Mouse (Mus musculus): ENCODE results near the gene Spaca7. TPM values are rescaled to one million over a fixed set of nuclear protein-coding genes. Genes with fewer than 3 reads are reported as not detected.

Spaca7 gene
- not detected in 2 replicates for polyA plus RNA-seq (2014; fragmentation: Nextera tagmentation; extraction: Ambion mirVana)

DNA sequence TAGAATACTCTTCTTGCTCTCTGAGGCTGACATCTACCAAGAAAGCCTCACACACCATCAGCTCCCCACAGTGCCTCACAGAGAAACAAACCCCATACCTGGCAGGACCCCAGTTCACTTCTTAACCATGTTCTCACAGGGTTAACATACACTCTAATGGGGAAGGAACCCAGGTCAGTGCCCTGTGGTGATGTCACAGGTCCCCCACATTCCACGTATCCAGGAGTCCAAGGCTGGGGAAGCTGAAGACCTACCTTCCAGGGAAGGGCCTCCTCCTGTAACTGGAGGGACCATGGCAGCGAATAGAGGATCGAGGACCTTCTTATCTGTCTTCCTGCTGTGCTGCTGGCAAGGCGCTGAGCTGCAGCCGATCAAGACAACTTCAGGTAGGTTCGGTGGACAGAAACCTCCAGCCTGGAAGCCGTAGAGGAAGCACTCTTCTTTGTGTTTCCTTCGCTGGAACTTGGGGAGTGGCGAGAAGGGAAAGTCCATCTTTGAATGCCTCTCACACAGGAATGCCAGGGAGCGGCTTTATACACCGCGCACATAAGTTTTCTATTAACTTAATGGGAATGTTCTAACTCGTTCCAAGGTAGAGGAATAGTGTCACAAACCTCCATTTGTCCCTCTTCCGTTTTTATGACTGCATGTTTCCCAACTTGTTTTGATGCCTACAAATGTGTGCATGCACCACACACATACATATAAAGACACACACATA is at the start of gene Spaca7:
Gene Spaca7, plus strand, starts transcription at position 216 of the 721 bp plus-strand sequence.
- 83% methylated on average over 14 of the region's 14 CpGs for WGBS
- H3K4me1 ChIP-seq (ENCODE audit: control insufficient read depth, insufficient read depth, low read length), result no peaks in the 10 kb centered on the region
- no peaks in the 10 kb centered on the region for H3K9me3 ChIP-seq (ENCODE audit: control insufficient read depth, low read length)
- ATAC-seq (ENCODE audit: low read depth), result no peak
- H3K9ac ChIP-seq (replicated peaks; ENCODE audit: low read depth, low read length), result no peak within 1 kb of the TSS
- H3K36me3 ChIP-seq (ENCODE audit: control insufficient read depth, insufficient read depth, low read length), result no peaks in the 10 kb centered on the region
- no peak within 1 kb of the TSS for H3K4me3 ChIP-seq (ENCODE audit: low read depth, low read length)
- H3K4me2 ChIP-seq (ENCODE audit: low read depth, low read length), result no peak within 1 kb of the TSS
- no peak within 1 kb of the TSS for H3K27ac ChIP-seq (ENCODE audit: low read depth, low read length)
- H3K27me3 ChIP-seq (ENCODE audit: control insufficient read depth, insufficient read depth, low read length), result no peaks in the 10 kb centered on the region; the same call in 1 of the 2 replicates

DNA sequence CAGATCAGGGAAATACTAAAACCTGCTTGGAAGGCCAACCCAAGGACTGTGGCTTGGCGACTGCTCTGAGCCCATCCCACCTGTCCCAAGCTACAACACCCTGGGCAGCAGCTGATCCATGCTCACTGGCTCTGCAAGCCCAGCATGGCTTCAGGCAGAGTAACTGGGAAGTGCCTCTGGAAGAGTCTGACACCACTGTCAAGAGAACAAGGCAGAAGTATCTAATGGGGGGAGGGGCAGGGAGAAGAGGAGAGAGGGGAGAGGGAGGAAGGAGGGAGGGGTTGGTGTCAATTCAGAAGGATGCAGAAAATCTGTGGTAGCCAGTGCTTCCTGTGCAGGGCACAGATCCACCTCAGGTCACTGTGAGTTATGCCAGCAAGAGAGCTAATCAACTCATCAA is 48.5 kb upstream of the Spaca7 start:
- Histone ChIP-seq H3K4me2 (ENCODE audit: low read depth, low read length) (no peak overlapping the region), H3K9me3 (ENCODE audit: control insufficient read depth, low read length) (no peaks in the 10 kb centered on the region), H3K27ac (ENCODE audit: low read depth, low read length) (no peak overlapping the region), H3K27me3 (ENCODE audit: control insufficient read depth, insufficient read depth, low read length) (no peaks in the 10 kb centered on the region), H3K9ac (replicated peaks; ENCODE audit: low read depth, low read length) (no peak overlapping the region), H3K4me1 (ENCODE audit: control insufficient read depth, insufficient read depth, low read length) (no peaks in the 10 kb centered on the region), H3K36me3 (ENCODE audit: control insufficient read depth, insufficient read depth, low read length) (no peaks in the 10 kb centered on the region), H3K4me3 (ENCODE audit: low read depth, low read length) (no peak overlapping the region)
- WGBS, result 19% methylated on average over 1 of the region's 1 CpGs
- no peak for ATAC-seq (ENCODE audit: low read depth)

DNA sequence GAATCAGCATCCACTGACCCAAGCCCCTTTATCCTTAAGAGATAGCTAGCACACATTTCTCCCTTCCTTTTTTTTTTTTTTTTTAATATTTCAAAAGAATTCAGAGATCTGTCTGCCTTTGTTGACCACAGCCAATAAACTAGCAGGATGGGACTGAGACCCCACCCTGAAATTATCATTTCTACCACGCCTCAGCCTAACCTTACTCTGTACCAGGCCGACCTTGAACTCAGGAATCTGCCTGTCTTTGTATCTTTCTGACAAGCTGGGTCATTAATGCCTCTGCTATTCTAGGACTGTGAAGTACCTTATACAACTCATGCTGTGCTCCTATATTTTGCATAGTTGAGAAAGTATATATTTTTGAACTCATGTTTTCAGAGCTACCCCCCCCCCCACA is 44.2 kb upstream of the Spaca7 start:
- 90% methylated on average over 2 of the region's 2 CpGs for WGBS
- no peaks in the 10 kb centered on the region for H3K9me3 ChIP-seq (ENCODE audit: control insufficient read depth, low read length)
- H3K36me3 ChIP-seq (ENCODE audit: control insufficient read depth, insufficient read depth, low read length), result no peaks in the 10 kb centered on the region
- H3K4me3 ChIP-seq (ENCODE audit: low read depth, low read length), result no peak overlapping the region
- no peak for ATAC-seq (ENCODE audit: low read depth)
- no peak overlapping the region for H3K9ac ChIP-seq (replicated peaks; ENCODE audit: low read depth, low read length)
- no peaks in the 10 kb centered on the region for H3K4me1 ChIP-seq (ENCODE audit: control insufficient read depth, insufficient read depth, low read length)
- no peak overlapping the region for H3K27ac ChIP-seq (ENCODE audit: low read depth, low read length)
- no peak overlapping the region for H3K4me2 ChIP-seq (ENCODE audit: low read depth, low read length)
- H3K27me3 ChIP-seq (ENCODE audit: control insufficient read depth, insufficient read depth, low read length), result no peaks in the 10 kb centered on the region

DNA sequence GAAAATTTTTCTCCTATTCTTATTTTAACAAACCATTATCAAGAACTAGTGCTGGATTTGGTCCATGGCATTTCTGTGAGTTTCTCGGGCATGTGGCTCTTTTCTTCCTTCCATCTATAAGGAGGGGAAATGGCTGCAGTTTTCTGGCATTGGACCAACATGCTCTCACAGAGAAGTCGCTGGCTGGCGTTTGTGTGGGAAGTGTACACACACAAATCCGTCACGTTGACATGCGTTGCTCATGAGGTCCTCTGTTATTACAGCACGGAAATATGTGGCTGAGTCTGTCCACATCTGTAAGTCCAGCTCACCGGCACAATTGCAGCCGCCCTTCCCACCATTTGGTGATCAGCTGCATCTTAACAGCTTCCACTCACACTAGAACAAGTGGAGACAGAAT is 37.2 kb upstream of the Spaca7 start:
- Histone ChIP-seq H3K9me3 (ENCODE audit: control insufficient read depth, low read length) (no peaks in the 10 kb centered on the region), H3K27ac (ENCODE audit: low read depth, low read length) (no peak overlapping the region), H3K4me3 (ENCODE audit: low read depth, low read length) (no peak overlapping the region), H3K27me3 (ENCODE audit: control insufficient read depth, insufficient read depth, low read length) (no peaks in the 10 kb centered on the region), H3K36me3 (ENCODE audit: control insufficient read depth, insufficient read depth, low read length) (no peaks in the 10 kb centered on the region), H3K4me2 (ENCODE audit: low read depth, low read length) (no peak overlapping the region), H3K9ac (replicated peaks; ENCODE audit: low read depth, low read length) (no peak overlapping the region), H3K4me1 (ENCODE audit: control insufficient read depth, insufficient read depth, low read length) (no peaks in the 10 kb centered on the region)
- 63% methylated on average over 9 of the region's 9 CpGs for WGBS
- ATAC-seq (ENCODE audit: low read depth), result no peak

DNA sequence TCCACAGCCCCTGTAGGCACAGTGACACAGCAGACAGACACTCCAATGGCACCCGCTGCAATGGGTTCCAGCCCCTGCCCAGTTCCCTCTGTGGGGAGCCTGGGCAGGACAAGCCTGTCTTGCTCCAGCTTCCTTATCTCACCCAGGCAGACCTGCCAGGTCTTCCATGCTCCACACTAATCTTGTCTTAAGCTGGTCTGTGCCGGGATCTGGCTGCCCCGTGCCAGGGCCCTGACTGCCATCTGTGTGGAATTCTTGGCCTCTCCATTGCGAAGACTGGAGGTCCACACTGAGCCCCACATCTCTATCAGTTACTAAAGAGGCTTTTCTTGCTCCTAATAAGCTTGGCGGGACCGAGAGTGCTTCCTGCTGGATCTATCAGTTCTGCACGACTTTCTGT is 36.5 kb upstream of the Spaca7 start:
- no peak overlapping the region for H3K4me3 ChIP-seq (ENCODE audit: low read depth, low read length)
- H3K27me3 ChIP-seq (ENCODE audit: control insufficient read depth, insufficient read depth, low read length), result no peaks in the 10 kb centered on the region
- no peak overlapping the region for H3K4me2 ChIP-seq (ENCODE audit: low read depth, low read length)
- 89% methylated on average over 7 of the region's 7 CpGs for WGBS
- ATAC-seq (ENCODE audit: low read depth), result no peak
- H3K9ac ChIP-seq (replicated peaks; ENCODE audit: low read depth, low read length), result no peak overlapping the region
- no peak overlapping the region for H3K27ac ChIP-seq (ENCODE audit: low read depth, low read length)
- no peaks in the 10 kb centered on the region for H3K4me1 ChIP-seq (ENCODE audit: control insufficient read depth, insufficient read depth, low read length)
- H3K36me3 ChIP-seq (ENCODE audit: control insufficient read depth, insufficient read depth, low read length), result no peaks in the 10 kb centered on the region
- no peaks in the 10 kb centered on the region for H3K9me3 ChIP-seq (ENCODE audit: control insufficient read depth, low read length)

DNA sequence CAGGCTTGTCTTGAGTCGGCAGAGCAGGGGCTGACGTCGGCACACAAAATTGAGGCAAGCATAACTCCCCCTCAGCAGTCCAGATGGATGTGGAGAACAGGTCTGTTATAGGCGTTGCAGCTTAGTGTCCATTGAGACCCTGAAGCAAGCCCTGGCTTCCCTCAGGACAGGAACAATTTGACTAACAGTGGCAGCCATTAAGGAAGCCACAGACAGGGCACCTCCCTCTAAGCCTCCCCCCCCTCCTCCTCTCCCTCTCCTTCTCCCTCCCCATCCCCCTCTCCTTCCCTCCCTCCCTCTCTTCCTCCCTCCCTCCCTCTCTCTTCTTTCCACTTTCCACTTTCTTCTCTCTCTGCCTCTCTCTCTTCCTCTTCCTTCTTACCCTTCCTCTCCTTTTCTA is 27.6 kb upstream of the Spaca7 start:
- Histone ChIP-seq H3K9me3 (ENCODE audit: control insufficient read depth, low read length) (no peaks in the 10 kb centered on the region), H3K36me3 (ENCODE audit: control insufficient read depth, insufficient read depth, low read length) (no peaks in the 10 kb centered on the region), H3K27ac (ENCODE audit: low read depth, low read length) (no peak overlapping the region), H3K4me2 (ENCODE audit: low read depth, low read length) (no peak overlapping the region), H3K9ac (replicated peaks; ENCODE audit: low read depth, low read length) (no peak overlapping the region), H3K4me1 (ENCODE audit: control insufficient read depth, insufficient read depth, low read length) (no peaks in the 10 kb centered on the region), H3K27me3 (ENCODE audit: control insufficient read depth, insufficient read depth, low read length) (0 out of 2 replicates have a peak, but pooled peaks cover 5% of the 10 kb centered on the region), H3K4me3 (ENCODE audit: low read depth, low read length) (no peak overlapping the region)
- WGBS, result 52% methylated on average over 4 of the region's 4 CpGs
- no peak for ATAC-seq (ENCODE audit: low read depth)

DNA sequence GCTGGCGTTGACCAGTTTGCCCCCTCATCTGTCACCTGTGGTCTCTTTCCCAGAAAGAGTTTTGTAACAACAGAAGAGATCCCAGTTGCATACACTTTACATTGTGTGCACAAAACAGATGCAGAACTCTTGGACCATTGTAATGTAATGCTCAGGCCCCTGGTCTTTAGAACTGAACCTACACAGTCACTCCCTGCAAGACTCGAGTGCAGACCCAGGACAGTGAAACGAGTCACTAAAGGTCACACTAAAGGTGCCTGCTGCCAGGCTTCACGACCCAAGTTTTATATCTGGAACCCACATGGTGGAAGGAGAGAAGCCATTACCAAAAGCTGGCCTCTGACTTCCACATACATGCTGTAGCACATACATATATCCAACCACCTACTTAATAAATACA is 27.2 kb upstream of the Spaca7 start:
- H3K9ac ChIP-seq (replicated peaks; ENCODE audit: low read depth, low read length), result no peak overlapping the region
- H3K9me3 ChIP-seq (ENCODE audit: control insufficient read depth, low read length), result no peaks in the 10 kb centered on the region
- no peak overlapping the region for H3K27ac ChIP-seq (ENCODE audit: low read depth, low read length)
- no peaks in the 10 kb centered on the region for H3K36me3 ChIP-seq (ENCODE audit: control insufficient read depth, insufficient read depth, low read length)
- WGBS, result 54% methylated on average over 4 of the region's 4 CpGs
- ATAC-seq (ENCODE audit: low read depth), result no peak
- H3K27me3 ChIP-seq (ENCODE audit: control insufficient read depth, insufficient read depth, low read length), result 0 out of 2 replicates have a peak, but pooled peaks cover 5% of the 10 kb centered on the region
- no peak overlapping the region for H3K4me2 ChIP-seq (ENCODE audit: low read depth, low read length)
- no peak overlapping the region for H3K4me3 ChIP-seq (ENCODE audit: low read depth, low read length)
- H3K4me1 ChIP-seq (ENCODE audit: control insufficient read depth, insufficient read depth, low read length), result no peaks in the 10 kb centered on the region

DNA sequence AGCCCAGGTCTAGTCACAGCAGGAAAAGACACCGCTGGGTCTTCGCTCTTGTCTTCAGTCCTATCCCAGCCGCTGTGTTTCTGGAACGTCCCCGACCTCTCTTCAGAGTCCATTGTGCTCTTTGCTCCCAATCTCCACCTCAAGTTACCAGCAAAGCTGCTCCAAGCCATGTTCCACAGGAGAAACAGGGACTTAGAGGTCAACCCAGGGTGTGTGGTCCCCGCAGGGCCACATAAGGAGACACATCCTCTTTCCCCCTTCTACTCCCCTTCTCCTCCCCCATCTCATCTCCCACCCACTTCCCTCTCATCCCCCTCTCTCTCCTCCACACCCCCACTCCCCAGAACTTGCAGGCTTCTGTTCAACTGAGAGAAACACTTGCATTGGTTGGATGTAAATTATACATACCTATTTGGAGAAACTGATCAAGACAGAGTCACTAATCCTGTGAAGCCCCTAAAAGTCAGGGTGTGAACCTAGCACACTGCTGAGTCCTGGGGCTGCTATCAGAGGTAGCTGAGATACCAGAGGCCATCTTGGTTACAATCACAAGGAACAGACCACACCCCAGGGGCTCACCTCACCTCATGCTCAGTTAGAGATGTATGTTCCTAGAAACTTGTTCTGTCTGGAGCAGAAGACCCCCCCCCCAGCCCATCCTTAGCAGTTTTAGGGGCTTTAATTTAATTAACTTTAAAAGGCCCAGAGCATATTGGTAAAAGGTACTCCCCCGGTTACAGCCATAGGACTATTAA is 25.2 kb upstream of the Spaca7 start:
- H3K36me3 ChIP-seq (ENCODE audit: control insufficient read depth, insufficient read depth, low read length), result no peaks in the 10 kb centered on the region
- H3K27ac ChIP-seq (ENCODE audit: low read depth, low read length), result no peak overlapping the region
- no peaks in the 10 kb centered on the region for H3K27me3 ChIP-seq (ENCODE audit: control insufficient read depth, insufficient read depth, low read length)
- ATAC-seq (ENCODE audit: low read depth), result no peak
- H3K4me3 ChIP-seq (ENCODE audit: low read depth, low read length), result no peak overlapping the region
- no peaks in the 10 kb centered on the region for H3K9me3 ChIP-seq (ENCODE audit: control insufficient read depth, low read length)
- H3K4me2 ChIP-seq (ENCODE audit: low read depth, low read length), result no peak overlapping the region
- 49% methylated on average over 7 of the region's 7 CpGs for WGBS
- no peaks in the 10 kb centered on the region for H3K4me1 ChIP-seq (ENCODE audit: control insufficient read depth, insufficient read depth, low read length)
- no peak overlapping the region for H3K9ac ChIP-seq (replicated peaks; ENCODE audit: low read depth, low read length)

DNA sequence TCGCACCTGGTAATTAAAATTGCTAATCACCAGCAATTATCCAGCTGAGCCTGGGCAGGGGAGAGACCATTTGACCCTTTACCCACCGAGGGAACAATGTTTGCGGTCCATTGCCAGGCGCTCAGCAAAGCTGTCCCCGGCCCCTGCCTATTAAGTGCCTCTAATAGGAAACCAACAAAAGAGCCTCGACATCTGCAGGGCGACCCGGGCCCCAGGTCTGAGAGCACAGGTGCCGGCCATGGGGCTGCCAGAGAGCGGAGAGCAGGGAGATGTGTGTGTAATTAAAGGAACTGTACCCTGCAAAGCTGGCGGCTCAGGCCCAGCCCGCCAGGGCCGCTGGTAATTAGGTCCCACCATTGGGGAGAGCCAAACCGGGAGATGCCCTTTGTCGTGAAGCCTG is 24.6 kb upstream of the Spaca7 start:
- Histone ChIP-seq H3K27ac (ENCODE audit: low read depth, low read length) (no peak overlapping the region), H3K36me3 (ENCODE audit: control insufficient read depth, insufficient read depth, low read length) (no peaks in the 10 kb centered on the region), H3K9me3 (ENCODE audit: control insufficient read depth, low read length) (no peaks in the 10 kb centered on the region), H3K9ac (replicated peaks; ENCODE audit: low read depth, low read length) (no peak overlapping the region), H3K4me1 (ENCODE audit: control insufficient read depth, insufficient read depth, low read length) (no peaks in the 10 kb centered on the region), H3K4me2 (ENCODE audit: low read depth, low read length) (no peak overlapping the region), H3K27me3 (ENCODE audit: control insufficient read depth, insufficient read depth, low read length) (no peaks in the 10 kb centered on the region), H3K4me3 (ENCODE audit: low read depth, low read length) (no peak overlapping the region)
- no peak; the same call in 1 of the 2 replicates for ATAC-seq (ENCODE audit: low read depth)
- whole genome bisulfite sequencing, result 2% methylated on average over 15 of the region's 15 CpGs
